Mouse (Mus musculus) neutrophil, adult 5-6 weeks (primary cell): ENCODE data around the gene Fbxw8. TPM values are rescaled to one million over a fixed set of nuclear protein-coding genes. Genes with fewer than 3 reads are reported as not detected.

Experiments used
- ATAC-seq: fragments of 151-379, 151-347 bp; 2 replicates; pipeline ENCODE4 v1.8.0; 2017; ENCODE audit warnings: mild to moderate bottlenecking, moderate TSS enrichment; ENCODE audit not compliant: insufficient number of reproducible peaks, poor library complexity, low FRiP score, severe bottlenecking; ENCODE audit errors: extremely low read depth
- total RNA-seq: library from RNA; stranded (forward); fragments of 200-1000 nt; gene quantifications from 2 replicates; pipeline ENCODE4 v1.2.3, GENCODE M21; 2017

The Fbxw8 gene
- total RNA-seq, 1 experiment from 2014 or later, result 7.8 TPM

- no peak for ATAC-seq
Measured at GRCm38 (mm10) chr5:118084171-118084727, 71.0 kb downstream of the Fbxw8 start.

DNA sequence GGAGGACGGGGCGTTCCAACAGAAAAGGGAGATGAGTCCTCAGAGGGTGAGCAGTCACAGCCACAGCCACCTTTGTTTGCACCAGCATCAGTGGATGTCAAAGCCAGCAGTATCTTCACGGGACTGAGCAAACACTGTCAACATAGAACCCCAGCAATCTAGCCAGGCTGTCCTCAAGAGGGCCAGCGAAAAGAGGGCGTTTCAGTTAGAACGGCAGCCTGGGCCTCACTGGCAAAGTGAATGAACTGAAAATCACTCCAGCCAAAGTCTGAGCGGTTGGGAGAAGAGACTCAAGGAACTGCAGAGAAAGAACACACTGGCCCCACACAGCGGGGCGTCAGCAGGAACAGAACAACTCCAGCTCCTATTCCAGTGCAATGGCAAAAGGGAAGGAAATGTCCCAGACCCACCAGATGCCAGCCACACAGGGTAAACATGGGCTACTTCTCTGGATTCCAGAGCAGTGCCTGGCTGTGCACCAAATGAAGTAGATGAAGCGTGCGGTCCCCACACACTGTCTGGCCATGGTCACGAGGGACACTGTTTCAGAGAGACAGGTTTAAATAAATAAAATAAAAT is 72.1 kb downstream of the Fbxw8 start:
- no peak for ATAC-seq

DNA sequence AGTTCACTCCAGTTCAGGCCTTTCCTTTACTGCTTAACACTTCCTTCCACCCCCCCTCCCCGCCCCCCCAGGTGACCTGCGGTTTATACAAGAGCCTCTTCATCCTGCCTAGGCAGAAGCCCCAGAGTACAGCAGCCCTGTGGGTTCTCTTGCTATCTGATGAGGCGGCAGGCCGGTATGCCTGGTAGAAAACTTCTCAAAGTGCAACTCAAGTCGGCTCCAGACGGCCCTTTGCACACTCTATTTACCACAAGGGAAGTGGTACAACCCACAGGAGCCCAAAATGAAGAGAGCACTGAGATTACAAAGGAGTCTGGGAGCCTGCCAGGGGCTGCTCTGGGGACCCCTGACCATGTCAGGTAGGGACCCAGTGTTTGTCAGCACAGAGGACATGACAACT is 73.3 kb downstream of the Fbxw8 start:
- ATAC-seq, result peak; percentile 24; the same call in 1 of the 2 replicates

DNA sequence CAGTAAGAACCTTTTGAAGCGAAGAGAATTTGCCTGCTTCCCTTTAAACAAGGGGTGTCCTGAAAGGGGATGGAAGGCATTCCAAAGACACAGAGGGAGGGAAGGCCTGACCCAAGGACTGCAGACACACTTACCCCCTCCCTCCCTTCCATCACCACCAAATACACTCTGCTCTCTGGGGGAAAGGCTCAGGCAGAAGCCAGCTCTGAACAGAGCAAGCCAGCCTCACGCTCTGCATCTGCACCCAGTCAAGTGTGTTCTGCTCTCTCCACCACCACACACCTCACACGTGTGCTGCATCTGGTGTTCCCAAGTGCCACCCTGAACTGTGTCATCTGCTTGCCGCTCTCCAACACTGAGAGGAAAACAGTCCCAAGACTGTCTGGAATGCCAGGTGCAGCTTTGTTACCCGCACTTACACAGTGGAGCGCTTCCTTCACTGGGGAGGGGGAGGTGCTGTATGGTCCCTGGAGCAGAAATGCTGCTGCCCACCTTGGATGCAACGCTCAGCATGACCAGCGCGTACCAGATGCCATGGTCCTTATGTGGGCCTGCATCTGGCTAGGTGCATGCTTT is 73.8 kb downstream of the Fbxw8 start:
- no peak for ATAC-seq

DNA sequence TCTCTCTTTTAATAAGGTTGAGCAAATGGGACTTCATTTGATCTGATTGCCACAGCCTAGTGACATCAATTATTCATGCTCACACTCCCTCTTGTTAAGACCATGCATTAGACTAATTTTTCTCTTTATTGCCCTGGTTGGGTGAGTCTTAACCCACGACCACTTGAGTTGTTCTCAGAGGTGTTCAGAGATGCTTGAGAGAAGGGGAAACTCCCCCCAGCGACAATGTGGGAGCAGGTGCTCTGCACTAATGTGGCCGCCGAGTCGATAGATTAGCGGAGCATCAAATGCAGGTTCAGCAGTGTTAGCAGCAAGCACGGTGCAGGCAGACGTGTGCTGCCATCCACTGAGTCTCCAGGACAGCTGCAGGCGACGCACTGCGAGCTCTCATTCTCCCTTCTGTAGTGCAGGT is 75.4 kb downstream of the Fbxw8 start:
- ATAC-seq, result no peak

DNA sequence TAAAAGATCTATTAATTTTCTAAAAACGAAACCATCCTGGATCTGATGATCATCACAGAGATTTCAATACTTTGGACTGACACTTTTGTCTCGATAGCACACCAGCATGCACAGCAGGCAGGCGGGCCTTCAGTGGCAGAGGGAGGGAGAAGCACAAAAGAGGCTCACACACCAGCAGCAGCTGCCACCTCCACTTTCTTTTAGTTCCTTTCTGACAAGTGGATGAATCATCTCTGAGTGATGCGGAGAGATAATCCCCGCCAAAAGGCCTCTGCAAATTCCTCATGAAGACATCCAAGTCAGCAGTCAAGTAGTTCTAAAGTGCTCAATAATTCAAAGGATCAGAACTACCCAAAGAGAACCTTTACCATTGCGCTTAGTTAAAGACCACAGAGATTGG is 75.9 kb downstream of the Fbxw8 start:
- ATAC-seq, result no peak

DNA sequence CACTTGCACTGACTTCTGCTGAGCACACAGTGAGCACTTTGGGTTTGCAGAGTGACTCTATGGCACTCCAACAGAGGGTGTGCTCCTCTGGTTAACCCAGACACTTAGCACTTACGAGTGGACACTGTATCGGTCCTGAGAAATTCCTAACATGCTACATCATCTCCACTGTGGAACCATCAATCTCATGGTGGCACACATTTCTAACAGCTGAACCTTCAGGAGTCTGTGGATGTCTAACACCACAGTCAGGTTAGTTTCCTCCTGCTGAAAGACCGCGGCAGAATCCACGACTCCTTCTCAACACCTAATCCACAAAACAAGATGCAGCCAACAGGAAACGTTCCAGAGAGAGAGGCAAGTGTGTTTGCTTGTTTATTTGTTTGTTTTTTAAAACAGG is 76.7 kb downstream of the Fbxw8 start:
- ATAC-seq, result no peak

DNA sequence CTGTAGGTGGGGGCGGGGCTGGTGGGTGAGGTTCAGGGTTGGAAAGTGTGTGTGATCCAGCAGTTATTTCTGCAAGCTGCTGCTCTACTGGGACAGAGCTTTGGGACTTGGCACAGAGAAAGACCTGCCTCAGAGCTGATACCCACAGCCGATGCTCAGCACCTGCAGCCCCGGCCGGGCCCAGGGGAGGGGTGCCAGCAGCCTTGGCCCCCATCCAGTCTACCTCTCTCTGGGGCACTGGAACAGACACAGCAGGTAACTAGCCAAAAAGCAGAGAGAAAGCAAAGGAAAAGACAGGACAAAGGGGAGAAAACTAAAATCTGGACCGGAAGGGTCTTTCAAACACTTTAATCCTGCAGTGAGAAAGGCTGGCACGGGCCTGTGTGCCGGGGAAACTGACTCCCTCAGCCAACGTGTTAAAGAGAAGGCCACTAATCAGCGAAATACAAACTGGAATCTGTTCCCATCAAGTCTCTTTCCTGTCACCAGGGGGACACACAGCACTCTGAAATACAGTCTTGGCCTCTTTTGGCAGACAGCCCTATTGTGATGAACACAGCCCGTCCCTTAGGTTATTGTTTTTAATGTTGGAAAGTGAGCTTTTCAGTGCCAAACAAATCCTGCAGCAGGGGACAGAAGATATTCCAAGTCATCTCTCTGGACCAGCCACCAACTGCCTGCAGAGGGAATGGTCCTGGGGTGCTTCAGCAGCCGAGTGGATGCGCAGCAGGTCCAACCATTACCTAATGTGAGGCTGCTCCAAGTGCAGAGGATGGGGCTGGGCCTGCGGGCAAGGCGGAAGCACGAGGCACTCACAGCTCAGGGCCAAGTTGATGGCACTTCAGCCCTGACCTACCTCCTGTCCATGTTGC is 78.3 kb downstream of the Fbxw8 start:
- ATAC-seq, result no peak

DNA sequence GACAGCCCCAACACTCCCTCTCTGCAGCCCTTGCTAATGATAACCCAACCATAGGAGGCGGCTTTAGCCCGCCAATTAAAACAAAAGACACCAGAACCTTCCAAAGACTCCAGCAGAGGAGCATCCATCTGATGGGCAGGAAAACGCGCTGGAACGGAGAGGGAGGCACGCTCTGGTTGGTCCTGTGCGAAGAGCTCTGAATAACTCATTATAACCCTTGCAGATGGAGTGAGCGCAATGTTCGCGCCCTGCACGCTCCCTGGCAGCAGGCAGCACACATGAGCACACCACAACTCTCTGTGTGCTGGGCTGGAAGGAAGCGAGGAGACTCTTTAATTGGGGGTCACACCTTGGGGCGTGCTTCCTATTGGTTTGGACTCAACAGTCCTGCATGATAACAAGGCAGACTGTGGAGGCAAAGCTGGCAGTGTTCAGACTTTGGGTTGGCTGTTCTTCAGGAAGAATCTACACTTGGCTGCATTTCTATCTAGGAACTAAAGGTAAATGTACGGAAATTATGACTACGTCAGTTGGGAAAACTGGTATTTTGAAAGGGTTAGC is 82.0 kb downstream of the Fbxw8 start:
- no peak for ATAC-seq

GRCm38 (mm10) chr5:118071766-118072165 is 83.5 kb downstream of the Fbxw8 start:
- no peak for ATAC-seq

DNA sequence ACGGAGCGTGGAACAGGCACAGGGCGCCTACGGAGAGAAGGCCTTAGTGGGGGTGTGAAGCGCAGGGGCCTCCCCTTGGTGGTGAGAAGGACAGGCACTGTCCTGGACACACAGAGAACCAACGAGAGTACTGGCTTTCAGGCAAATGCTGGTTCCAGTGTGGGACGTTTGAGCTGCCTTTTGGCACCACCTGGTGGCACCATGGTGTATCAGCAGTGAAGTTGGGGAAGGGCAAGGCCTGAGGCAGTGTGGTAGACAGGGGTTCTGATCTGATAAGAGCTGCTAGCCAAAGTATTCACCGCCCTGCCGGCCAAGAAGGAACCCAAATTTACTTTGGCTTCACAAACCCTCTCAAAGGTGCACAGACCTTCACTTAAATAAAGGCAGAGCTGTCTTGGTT is 85.9 kb downstream of the Fbxw8 start:
- ATAC-seq, result peak; percentile 62

DNA sequence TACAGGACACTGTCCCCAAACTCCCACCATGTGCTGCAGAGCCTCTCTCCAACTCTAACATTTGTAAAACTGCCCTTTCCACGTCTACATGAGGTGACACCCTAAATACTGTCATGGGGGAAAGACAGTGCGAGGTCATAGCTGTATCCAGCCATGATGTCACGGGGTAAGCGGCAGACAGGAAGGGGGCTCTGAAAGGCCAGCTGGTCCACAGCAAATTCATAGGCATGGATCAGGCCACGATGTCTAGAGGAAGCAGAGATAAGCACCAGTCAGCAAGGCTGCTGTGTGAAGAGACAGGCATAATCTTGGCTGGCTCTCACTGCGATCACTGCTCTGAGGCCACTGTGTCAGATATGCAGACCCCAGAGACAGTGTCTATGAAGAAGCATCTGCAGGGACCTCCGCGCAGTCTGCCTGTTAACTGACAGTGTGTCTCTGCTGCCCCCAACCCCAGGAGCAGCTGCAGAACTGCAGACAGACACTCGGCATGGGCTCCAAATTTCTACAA is 87.2 kb downstream of the Fbxw8 start:
- ATAC-seq, result no peak

DNA sequence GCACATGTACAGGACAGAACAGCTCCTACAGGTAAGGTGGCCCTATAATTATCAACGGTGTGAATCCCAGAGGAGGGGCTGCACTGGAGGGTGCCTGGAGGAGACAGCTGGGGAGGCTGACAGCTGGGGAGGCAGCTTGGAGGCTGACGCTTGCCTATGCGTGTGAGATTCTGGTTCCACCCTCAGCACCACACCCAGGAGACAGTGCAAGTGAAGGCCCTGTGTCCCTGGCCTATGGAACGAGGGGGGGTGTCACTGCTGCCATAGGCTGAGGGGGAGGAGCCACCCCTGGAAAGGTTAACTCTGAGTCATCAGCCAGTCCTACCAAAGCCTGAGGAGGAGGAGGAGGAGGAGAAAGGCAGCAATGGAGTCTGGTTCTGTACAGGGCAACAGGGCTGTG is 87.7 kb downstream of the Fbxw8 start:
- no peak for ATAC-seq

DNA sequence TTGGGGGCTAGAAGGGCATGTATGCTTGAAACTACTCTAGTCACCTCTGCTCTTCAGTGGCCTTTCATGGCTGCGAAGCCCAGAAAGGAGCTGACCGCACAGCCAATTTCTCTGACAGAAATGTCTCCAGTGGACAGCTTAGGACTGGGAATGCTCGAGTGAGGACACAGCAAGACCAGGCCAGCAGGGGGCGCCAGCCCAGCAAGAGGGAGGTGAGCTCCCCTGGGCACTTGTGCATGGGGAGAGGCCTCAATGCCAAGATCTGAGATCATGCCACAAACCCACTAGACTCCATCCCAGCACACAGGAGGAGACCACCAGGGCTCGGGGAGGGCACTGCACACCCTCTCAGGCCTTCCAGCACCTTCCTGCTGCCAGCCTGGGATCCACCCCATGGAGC is 88.4 kb downstream of the Fbxw8 start:
- no peak for ATAC-seq

DNA sequence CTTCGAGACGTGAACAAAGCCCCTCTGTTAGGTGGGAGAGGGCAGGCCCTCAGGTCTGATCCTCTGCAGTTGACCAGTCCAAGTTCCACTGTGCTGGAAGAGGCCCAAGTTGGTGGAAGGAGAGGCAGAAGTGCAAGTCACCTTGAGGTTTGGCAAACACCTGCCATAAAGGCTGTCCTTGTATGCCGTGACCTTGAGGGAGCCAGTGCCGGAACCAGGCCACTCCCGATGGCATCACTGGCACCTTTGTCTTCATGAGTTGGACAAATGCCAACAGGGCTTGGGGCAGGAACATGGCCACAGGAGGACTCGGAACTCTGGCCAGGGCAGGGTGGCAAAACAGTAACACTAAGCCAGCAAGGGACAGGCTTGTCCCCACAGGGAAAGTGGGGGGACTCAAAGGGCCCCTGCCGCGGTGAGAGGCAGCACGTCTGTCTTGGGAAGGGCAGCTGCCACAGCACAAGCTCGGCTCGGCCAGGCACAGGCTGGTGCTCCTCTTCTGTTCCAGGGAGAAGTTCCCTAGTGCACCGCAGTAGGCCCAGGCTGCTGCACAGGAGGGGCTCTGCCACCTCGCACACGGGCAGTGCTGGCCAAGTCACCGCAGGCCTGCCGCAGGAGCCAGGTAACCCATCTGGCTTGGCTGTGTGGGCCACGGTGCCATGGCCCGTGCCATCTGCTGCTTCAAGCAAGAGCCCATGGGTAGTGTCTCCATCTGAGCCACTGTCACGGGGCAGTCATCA is 89.6 kb downstream of the Fbxw8 start:
- no peak for ATAC-seq

- ATAC-seq, result no peak
Measured at GRCm38 (mm10) chr5:118064284-118064901, 90.9 kb downstream of the Fbxw8 start.

GRCm38 (mm10) chr5:118063181-118063621 is 92.1 kb downstream of the Fbxw8 start:
- no peak for ATAC-seq

- no peak for ATAC-seq
Measured at GRCm38 (mm10) chr5:118061391-118061790, 93.9 kb downstream of the Fbxw8 start.
